Mouse (Mus musculus): Measurements from ENCODE around the gene Psd.

DNA sequence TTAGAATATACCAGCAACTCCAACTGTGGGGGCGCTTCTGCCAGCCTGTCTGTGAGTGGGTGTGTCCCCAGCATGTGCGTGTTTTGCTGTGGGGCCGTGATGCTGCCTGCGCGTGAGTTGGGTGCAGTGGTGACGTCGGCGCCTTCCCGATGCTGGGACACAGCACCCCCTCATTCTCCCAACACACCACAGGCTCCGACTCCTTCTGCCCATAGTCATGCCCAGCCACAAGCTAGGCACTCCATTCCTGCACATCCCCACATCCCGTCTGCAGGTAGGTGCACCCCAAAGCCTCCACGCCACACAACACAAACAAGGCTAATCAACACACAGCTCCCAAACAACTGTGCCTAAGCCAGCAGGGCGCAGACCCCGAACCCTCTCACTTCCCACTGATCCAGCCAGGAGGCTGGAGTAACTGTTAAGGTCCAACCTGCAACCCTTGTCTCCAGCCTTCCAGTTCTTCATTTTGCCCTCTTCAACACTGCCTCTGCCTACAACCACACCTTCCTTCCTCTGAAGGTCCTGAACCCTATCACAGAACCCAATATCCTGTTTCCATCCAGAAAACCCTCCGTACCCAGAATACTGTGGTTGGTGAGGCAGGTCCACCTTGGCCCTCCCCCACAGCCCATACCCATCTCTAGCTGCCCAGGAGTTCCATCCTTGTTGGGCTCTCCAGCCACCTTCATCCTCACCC is 10.0 kb downstream of the Psd start:
- no peak for TF ChIP-seq CTCF (IDR thresholded peaks at IDR 0.05; ENCODE audit: borderline replicate concordance, extremely low read depth, insufficient read depth, insufficient read length)
- no peak for TF ChIP-seq POLR2A (IDR thresholded peaks at IDR 0.05; ENCODE audit: borderline replicate concordance, extremely low read depth, insufficient read depth, insufficient read length, poor library complexity, severe bottlenecking)
